Mouse (Mus musculus): ENCODE results near the gene Setd3. TPM values are rescaled to one million over a fixed set of nuclear protein-coding genes. Genes with fewer than 3 reads are reported as not detected.

The Setd3 gene
- polyA plus RNA-seq, 1 experiment from 2014 or later = 88.8 TPM

DNA sequence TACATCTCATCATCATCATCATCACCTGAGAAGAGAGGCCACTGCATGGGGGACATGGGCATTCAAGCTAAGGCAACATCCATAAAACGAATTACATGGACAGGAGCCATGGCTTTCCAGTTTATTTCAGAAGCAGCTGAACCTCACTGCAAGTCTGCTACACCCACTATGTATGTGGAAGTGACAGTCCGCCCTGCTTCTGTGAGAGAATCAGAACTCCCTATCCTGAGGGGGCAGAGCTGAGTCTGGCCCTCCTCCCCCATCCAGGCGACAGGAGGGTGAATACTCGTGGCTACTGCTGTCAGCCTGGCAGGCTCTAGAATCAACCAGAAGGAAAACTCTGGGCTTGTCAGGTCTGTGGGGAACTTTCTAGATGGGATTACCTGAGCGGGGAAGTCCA lies 106.2 kb downstream of the Setd3 start:
- no peaks in the 10 kb centered on the region for H3K36me3 ChIP-seq (ENCODE audit: control insufficient read depth, insufficient read depth, low read length)
- H3K27ac ChIP-seq (ENCODE audit: low read length) = no peak overlapping the region
- H3K4me3 ChIP-seq (ENCODE audit: low read length) = no peak overlapping the region
- H3K4me1 ChIP-seq (replicated peaks; ENCODE audit: control insufficient read depth, insufficient read depth, low read length) = peaks cover 4% of the 10 kb centered on the region; the same call in 1 of the 2 replicates
- H3K9ac ChIP-seq (ENCODE audit: low read length) = no peak overlapping the region
- WGBS = 58% methylated on average over 5 of the region's 5 CpGs
- H3K4me2 ChIP-seq (ENCODE audit: low read depth, low read length) = no peak overlapping the region
- H3K9me3 ChIP-seq (ENCODE audit: control insufficient read depth, low read length) = no peaks in the 10 kb centered on the region
- H3K27me3 ChIP-seq (ENCODE audit: control insufficient read depth, insufficient read depth, low read depth, low read length) = no peaks in the 10 kb centered on the region
- no peak for ATAC-seq (ENCODE audit: low read depth)

DNA sequence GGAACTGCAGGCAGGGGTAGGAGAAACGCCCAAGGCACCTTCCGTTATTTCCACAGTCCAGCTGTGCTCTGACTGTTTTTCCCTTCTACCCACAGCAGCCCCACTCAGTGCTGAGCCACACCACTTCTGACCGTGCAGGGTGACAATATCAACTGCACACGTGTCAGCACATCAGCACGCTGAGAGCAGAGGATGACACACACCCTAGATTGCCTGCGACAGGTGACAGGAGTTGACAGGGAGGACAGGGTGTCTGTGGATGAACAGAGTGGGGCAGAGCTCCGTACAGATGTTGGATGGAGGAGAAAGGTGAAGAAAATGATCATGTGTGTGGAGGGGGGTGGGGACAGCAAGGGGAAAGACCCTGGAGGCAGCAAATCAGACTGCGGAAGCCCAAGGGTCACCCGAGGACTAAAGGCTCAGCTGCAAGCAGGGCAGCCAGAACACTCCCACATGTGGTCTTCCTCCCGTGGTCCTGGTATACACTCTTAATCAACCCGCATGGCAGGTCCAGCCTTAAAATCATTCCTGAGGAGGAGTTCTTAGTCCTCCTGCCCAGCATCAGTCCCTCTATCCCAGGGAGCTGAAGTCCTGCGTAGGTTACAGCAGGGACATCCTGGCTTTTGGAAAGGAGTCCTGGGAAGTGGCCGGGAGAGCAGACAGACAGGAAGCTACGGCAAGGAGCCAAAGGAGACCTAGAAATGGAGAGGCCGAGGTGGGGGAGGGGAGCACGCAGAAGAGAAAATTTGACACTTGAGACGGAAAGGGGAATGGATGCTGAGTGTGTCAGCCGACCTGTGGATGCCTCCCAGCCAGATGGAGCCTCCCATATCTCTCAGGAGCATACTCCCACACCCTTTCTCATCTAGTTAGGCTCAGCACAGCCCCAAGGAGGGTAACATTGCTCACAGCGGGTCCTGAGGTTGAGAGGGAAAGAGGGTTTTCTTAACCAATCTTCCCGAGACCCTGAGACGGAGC lies 108.1 kb downstream of the Setd3 start:
- no peak for ATAC-seq (ENCODE audit: low read depth)
- Histone ChIP-seq H3K4me3 (ENCODE audit: low read length) (no peak overlapping the region), H3K36me3 (ENCODE audit: control insufficient read depth, insufficient read depth, low read length) (no peaks in the 10 kb centered on the region), H3K9me3 (ENCODE audit: control insufficient read depth, low read length) (no peaks in the 10 kb centered on the region), H3K27me3 (ENCODE audit: control insufficient read depth, insufficient read depth, low read depth, low read length) (no peaks in the 10 kb centered on the region), H3K9ac (ENCODE audit: low read length) (no peak overlapping the region), H3K27ac (ENCODE audit: low read length) (no peak overlapping the region), H3K4me2 (ENCODE audit: low read depth, low read length) (no peak overlapping the region), H3K4me1 (replicated peaks; ENCODE audit: control insufficient read depth, insufficient read depth, low read length) (peaks cover 4% of the 10 kb centered on the region; the same call in 1 of the 2 replicates)
- WGBS = 34% methylated on average over 21 of the region's 21 CpGs

DNA sequence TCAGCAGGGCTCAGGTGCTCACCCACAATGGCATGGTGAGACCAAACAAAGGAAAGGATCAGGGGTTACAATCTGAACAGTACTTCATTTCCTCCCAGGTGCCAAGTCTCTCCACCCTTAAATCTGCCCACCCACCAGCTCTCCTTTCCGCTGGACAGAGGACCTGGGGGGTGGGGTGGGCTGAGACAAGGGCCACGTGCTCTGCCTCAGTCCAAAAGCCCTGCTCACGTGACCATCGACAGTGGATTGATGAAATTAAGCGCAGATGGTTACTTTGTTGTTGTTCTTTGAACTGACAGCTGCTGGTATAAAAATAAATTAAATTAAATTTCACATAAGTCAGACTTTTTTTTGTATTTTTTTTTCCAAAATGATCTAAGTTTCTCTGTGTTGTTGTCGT lies 109.6 kb downstream of the Setd3 start:
- peaks cover 4% of the 10 kb centered on the region; the same call in 1 of the 2 replicates for H3K4me1 ChIP-seq (replicated peaks; ENCODE audit: control insufficient read depth, insufficient read depth, low read length)
- no peak overlapping the region for H3K27ac ChIP-seq (ENCODE audit: low read length)
- 46% methylated on average over 6 of the region's 6 CpGs for WGBS
- no peaks in the 10 kb centered on the region for H3K27me3 ChIP-seq (ENCODE audit: control insufficient read depth, insufficient read depth, low read depth, low read length)
- H3K9me3 ChIP-seq (ENCODE audit: control insufficient read depth, low read length) = no peaks in the 10 kb centered on the region
- no peak overlapping the region for H3K4me3 ChIP-seq (ENCODE audit: low read length)
- no peak overlapping the region for H3K4me2 ChIP-seq (ENCODE audit: low read depth, low read length)
- no peaks in the 10 kb centered on the region for H3K36me3 ChIP-seq (ENCODE audit: control insufficient read depth, insufficient read depth, low read length)
- no peak overlapping the region for H3K9ac ChIP-seq (ENCODE audit: low read length)
- no peak for ATAC-seq (ENCODE audit: low read depth)

DNA sequence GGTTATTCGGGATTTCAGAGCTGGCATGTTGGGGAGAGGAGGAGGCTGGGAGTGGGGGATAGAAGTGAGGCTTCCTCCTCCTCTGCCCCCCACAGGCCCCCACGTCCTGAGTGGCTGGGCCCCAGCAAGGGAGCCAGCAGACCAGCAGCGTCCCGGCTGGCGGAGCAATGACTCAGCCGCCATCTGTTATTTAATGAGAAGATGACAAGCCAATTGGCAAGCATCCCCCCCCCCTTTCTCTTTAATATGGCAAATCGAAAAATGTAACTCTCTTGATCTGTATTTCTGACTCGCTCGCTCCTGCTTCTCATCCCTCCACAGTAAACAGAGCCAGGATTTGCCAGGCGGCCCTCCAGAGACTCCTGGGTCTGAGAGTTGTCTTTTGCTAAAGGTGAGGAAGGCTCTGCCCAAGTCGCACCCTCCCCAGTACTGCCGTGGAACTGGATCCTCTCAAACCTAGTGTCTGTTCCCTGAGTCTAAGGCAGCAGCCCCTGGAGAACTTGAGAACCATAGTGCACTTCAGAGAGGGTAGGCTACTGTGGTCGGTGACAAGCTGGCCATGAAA lies 111.2 kb downstream of the Setd3 start:
- WGBS = 61% methylated on average over 13 of the region's 13 CpGs
- H3K27ac ChIP-seq (ENCODE audit: low read length) = no peak overlapping the region

DNA sequence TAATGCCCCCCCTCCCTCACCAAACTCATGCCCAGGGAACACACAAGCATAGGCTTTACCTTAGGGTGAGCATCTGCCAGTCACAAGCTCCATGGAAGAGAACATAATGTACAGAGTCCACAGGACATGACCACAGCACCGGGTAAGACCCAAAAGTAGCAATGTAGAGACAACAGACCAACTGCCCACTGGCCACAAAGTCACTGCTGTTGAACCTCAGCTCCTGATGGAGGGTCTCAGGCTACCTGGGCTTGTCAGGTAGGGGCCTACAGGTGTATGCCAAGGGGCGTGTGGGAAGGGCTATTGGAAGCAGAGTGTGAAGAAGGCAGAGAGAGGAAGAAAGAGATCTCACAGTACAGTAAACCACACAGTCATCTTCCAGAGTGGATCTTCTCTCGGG lies 111.9 kb downstream of the Setd3 start:
- no peaks in the 10 kb centered on the region for H3K9me3 ChIP-seq (ENCODE audit: control insufficient read depth, low read length)
- no peak for ATAC-seq (ENCODE audit: low read depth)
- H3K4me2 ChIP-seq (ENCODE audit: low read depth, low read length) = no peak overlapping the region
- H3K4me3 ChIP-seq (ENCODE audit: low read length) = no peak overlapping the region
- 76% methylated on average over 3 of the region's 3 CpGs for WGBS
- no peak overlapping the region for H3K9ac ChIP-seq (ENCODE audit: low read length)
- no peaks in the 10 kb centered on the region for H3K27me3 ChIP-seq (ENCODE audit: control insufficient read depth, insufficient read depth, low read depth, low read length)
- H3K4me1 ChIP-seq (replicated peaks; ENCODE audit: control insufficient read depth, insufficient read depth, low read length) = peaks cover 4% of the 10 kb centered on the region; the same call in 1 of the 2 replicates
- no peaks in the 10 kb centered on the region for H3K36me3 ChIP-seq (ENCODE audit: control insufficient read depth, insufficient read depth, low read length)
- no peak overlapping the region for H3K27ac ChIP-seq (ENCODE audit: low read length)

More for the DNA sequence above, 111.2 kb downstream of the Setd3 start:
- Histone ChIP-seq H3K4me2 (ENCODE audit: low read depth, low read length) (no peak overlapping the region), H3K36me3 (ENCODE audit: control insufficient read depth, insufficient read depth, low read length) (no peaks in the 10 kb centered on the region), H3K9ac (ENCODE audit: low read length) (no peak overlapping the region), H3K27me3 (ENCODE audit: control insufficient read depth, insufficient read depth, low read depth, low read length) (no peaks in the 10 kb centered on the region), H3K4me3 (ENCODE audit: low read length) (no peak overlapping the region), H3K9me3 (ENCODE audit: control insufficient read depth, low read length) (no peaks in the 10 kb centered on the region), H3K4me1 (replicated peaks; ENCODE audit: control insufficient read depth, insufficient read depth, low read length) (peaks cover 4% of the 10 kb centered on the region; the same call in 1 of the 2 replicates)
- ATAC-seq (ENCODE audit: low read depth) = no peak

- H3K4me2 ChIP-seq (ENCODE audit: low read depth, low read length) = no peak overlapping the region
- no peaks in the 10 kb centered on the region for H3K4me1 ChIP-seq (replicated peaks; ENCODE audit: control insufficient read depth, insufficient read depth, low read length)
- WGBS = 34% methylated on average over 9 of the region's 9 CpGs
- H3K9ac ChIP-seq (ENCODE audit: low read length) = no peak overlapping the region
- no peaks in the 10 kb centered on the region for H3K9me3 ChIP-seq (ENCODE audit: control insufficient read depth, low read length)
- no peaks in the 10 kb centered on the region for H3K36me3 ChIP-seq (ENCODE audit: control insufficient read depth, insufficient read depth, low read length)
- no peak for ATAC-seq (ENCODE audit: low read depth)
- H3K27ac ChIP-seq (ENCODE audit: low read length) = no peak overlapping the region
- no peaks in the 10 kb centered on the region for H3K27me3 ChIP-seq (ENCODE audit: control insufficient read depth, insufficient read depth, low read depth, low read length)
- no peak overlapping the region for H3K4me3 ChIP-seq (ENCODE audit: low read length)
These were observed 114.6 kb downstream of the Setd3 start for GRCm38 (mm10) chr12:108064396-108064998.

DNA sequence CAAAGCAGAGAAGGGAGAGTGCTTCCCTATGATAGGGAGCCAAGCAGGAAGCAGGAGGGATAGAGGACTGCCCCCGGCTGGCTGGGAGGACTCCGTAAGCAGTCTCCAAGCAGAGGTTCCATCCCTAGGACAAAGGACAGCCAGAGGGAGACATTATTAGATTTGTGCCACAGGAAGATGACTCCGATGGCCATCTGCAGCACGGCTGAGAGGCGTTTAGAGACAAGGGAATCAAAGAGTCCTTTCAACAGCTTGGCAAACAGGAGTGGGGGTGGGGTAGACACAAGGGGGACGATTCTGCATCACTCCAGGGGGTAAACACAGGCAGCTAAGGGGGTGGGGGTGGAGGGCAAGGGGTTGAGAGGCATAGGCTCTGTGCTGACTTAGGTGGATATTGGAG lies 115.1 kb downstream of the Setd3 start:
- H3K9me3 ChIP-seq (ENCODE audit: control insufficient read depth, low read length) = no peaks in the 10 kb centered on the region
- H3K27me3 ChIP-seq (ENCODE audit: control insufficient read depth, insufficient read depth, low read depth, low read length) = no peaks in the 10 kb centered on the region
- no peak overlapping the region for H3K4me2 ChIP-seq (ENCODE audit: low read depth, low read length)
- H3K36me3 ChIP-seq (ENCODE audit: control insufficient read depth, insufficient read depth, low read length) = no peaks in the 10 kb centered on the region
- no peaks in the 10 kb centered on the region for H3K4me1 ChIP-seq (replicated peaks; ENCODE audit: control insufficient read depth, insufficient read depth, low read length)
- WGBS = 24% methylated on average over 6 of the region's 6 CpGs
- H3K9ac ChIP-seq (ENCODE audit: low read length) = no peak overlapping the region
- no peak overlapping the region for H3K4me3 ChIP-seq (ENCODE audit: low read length)
- ATAC-seq (ENCODE audit: low read depth) = no peak
- H3K27ac ChIP-seq (ENCODE audit: low read length) = no peak overlapping the region

DNA sequence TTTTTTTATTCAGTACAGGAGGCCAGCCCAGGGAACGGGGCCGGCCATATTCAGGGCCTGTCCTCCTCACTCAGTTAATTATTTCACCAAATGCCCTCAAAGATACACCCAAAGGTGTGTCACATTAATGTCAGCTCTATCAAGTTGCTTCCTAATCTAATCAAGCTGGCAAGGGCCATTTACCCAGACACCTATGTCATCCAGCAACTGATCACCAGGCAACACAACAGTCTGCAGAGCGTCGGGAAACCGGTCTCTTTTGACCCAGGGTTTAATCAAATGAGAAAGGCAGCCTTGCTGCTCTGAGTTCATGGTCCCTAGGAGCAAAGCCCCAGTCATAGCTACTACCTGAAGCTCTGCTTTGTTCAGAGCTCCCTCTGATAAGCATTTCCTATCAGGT lies 117.0 kb downstream of the Setd3 start:
- H3K4me1 ChIP-seq (replicated peaks; ENCODE audit: control insufficient read depth, insufficient read depth, low read length) = no peaks in the 10 kb centered on the region
- no peak overlapping the region for H3K4me3 ChIP-seq (ENCODE audit: low read length)
- WGBS = 40% methylated on average over 5 of the region's 5 CpGs
- H3K4me2 ChIP-seq (ENCODE audit: low read depth, low read length) = no peak overlapping the region
- ATAC-seq (ENCODE audit: low read depth) = no peak
- H3K9me3 ChIP-seq (ENCODE audit: control insufficient read depth, low read length) = no peaks in the 10 kb centered on the region
- H3K36me3 ChIP-seq (ENCODE audit: control insufficient read depth, insufficient read depth, low read length) = no peaks in the 10 kb centered on the region
- no peaks in the 10 kb centered on the region for H3K27me3 ChIP-seq (ENCODE audit: control insufficient read depth, insufficient read depth, low read depth, low read length)
- H3K9ac ChIP-seq (ENCODE audit: low read length) = no peak overlapping the region
- no peak overlapping the region for H3K27ac ChIP-seq (ENCODE audit: low read length)

DNA sequence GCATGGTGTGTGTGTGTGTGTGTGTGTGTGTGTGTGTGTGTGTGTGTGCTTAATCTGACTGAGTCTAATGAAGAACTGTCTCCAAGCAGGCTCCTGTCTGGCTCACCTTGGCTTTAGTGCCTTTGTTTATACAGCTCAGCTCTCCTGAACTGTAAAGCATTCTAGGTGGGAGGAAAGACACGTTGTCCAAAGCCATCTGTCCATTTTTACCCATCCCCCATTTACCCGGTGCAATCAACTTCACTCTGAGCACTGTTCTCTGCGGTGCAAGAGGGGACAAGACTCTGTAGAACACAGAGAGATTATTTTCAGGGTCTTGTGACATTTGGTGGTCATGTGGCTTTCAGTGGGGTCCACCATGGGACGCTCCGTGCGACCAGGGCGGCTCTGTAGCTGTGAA lies 117.5 kb downstream of the Setd3 start:
- Histone ChIP-seq H3K4me2 (ENCODE audit: low read depth, low read length) (no peak overlapping the region), H3K4me3 (ENCODE audit: low read length) (no peak overlapping the region), H3K4me1 (replicated peaks; ENCODE audit: control insufficient read depth, insufficient read depth, low read length) (no peaks in the 10 kb centered on the region), H3K9ac (ENCODE audit: low read length) (no peak overlapping the region), H3K27ac (ENCODE audit: low read length) (no peak overlapping the region), H3K9me3 (ENCODE audit: control insufficient read depth, low read length) (no peaks in the 10 kb centered on the region), H3K27me3 (ENCODE audit: control insufficient read depth, insufficient read depth, low read depth, low read length) (no peaks in the 10 kb centered on the region), H3K36me3 (ENCODE audit: control insufficient read depth, insufficient read depth, low read length) (no peaks in the 10 kb centered on the region)
- ATAC-seq (ENCODE audit: low read depth) = no peak
- WGBS = 62% methylated on average over 7 of the region's 7 CpGs

All from lung, embryonic 16.5 days (tissue).